Mouse (Mus musculus) lung, postnatal 10 days (tissue): Measurements from ENCODE around the gene Nwd2.

ENCODE experiments used
- DNase-seq: peaks from one replicate; pipeline ENCODE4 v3.0.0; 2021

The Nwd2 gene

GRCm38 (mm10) chr5:63828380-63829185 lies 179.7 kb downstream of the Nwd2 start:
- DNase-seq, result no peak

DNA sequence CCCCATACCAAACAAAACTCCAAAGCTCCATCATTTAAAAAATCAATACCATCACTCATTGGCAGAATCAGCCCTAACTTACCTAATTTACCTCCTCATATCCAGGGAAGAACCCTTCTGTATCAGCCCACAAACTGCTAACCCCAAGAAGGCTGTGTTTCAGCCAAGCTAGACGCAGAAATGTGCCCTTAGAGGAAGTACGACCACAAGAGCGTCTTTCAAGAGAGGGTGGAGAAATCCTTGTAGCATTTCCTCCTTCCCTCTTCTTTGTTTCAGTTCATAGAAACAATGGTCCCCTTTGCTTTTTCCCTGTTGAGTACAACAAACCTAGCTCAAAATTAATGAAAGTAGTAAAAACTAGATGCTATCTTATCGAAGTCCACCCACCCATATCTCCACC lies 182.2 kb downstream of the Nwd2 start:
- no peak for DNase-seq

DNA sequence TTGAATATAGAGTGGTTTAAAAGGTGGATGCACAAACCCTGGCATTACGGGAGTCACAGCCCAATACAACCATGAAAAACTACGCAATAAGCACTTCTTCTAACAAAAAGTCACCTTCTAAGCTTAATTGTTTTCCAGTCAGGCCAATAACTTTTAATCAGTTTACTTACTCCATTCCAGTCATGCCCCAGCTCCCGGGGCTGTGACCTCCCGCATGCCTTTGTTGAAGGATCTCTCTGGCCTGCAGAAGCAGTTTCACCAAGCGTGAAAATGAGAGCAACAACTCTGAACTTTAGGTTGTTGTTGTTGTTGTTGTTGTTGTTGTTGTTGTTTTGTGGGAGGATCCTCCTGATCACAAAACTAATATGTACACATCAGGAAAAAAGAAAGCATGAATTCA lies 185.1 kb downstream of the Nwd2 start:
- no peak for DNase-seq

DNA sequence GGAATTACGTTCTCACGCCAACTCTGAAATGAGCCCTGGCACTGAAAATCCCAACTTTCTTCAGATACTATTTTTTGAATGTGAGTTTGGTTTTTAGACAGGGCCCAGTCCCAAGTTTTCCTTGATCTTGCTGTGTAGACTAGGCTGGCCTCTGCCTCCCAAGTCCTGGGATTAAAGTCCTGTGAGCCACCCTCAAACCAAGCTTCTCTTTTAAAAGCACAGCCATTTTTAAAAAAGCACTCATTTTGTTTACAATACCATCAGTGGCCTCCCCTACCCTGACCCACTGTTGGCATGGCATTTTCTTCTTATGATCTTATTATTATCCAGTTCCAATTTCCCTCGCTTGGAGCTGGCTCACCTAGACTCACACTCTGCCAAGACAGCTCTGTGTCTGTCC lies 185.5 kb downstream of the Nwd2 start:
- no peak for DNase-seq

DNA sequence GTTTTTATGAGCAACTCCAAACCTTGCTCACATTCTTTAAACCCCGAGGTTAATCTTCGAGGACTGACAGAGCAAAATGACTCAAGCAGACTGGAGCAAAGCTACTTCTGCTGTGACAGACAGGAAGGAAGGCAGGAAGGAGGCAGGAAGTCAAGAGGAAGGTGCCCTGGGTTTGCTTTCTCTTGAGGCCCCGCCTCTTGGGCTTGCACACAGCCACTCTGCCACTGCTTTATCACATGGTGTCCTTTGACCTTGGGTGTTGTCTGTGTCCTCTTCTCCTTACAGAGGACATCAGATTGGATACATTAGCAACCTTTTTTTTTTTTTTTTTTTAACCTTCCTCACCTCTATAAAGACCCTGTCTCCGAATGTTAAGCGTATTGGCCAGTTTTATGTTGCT lies 188.2 kb downstream of the Nwd2 start:
- DNase-seq, result no peak

GRCm38 (mm10) chr5:63837851-63838250 lies 188.9 kb downstream of the Nwd2 start:
- no peak for DNase-seq

DNA sequence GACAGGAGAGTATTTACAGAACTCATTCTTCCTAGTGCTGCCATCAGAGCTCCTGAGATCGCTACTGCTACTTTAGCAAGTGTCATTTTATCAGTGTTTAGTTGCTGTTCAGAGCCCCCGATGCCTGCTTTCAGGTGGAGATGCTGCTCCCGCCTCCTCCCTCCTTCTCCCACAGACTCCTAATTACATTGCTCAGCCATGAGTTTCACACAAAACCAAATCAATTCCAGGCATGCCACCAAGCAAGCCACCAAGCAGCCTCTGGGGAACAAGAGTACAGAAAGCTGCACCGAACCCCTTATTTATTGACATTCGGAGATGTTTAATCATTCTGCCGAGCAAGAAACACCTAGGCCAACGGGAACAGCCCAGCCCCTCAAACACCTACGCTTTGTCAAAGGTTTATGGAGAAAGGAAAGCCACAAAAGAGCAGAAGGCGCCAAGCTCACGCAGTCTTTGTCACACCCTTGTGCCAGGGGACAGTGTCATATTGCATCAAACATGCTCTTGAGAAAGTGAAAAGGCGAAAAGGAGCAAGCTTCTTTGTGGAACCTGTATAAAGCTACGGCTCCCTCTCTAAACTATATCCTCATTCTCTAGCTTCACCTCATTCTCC lies 191.0 kb downstream of the Nwd2 start:
- DNase-seq, result no peak

DNA sequence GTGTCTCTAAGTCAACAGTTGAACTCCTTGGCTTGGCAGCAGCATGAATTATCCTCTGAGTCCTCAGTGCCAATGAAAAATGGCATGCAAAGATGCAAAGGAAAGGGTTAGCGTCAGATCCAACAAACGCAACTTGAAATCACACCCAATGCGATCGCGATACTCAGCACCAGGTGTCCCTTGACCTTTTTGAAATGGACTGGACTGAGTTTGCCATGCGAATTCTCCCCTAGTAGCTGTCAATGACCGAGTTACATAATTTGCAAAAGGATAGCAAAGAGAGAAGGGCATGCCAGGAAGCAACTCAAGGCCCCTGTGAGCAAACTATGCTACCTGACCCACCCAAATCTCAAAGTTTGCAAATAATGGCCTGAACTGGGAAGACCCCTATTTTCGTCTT lies 198.2 kb downstream of the Nwd2 start:
- DNase-seq, result no peak

DNA sequence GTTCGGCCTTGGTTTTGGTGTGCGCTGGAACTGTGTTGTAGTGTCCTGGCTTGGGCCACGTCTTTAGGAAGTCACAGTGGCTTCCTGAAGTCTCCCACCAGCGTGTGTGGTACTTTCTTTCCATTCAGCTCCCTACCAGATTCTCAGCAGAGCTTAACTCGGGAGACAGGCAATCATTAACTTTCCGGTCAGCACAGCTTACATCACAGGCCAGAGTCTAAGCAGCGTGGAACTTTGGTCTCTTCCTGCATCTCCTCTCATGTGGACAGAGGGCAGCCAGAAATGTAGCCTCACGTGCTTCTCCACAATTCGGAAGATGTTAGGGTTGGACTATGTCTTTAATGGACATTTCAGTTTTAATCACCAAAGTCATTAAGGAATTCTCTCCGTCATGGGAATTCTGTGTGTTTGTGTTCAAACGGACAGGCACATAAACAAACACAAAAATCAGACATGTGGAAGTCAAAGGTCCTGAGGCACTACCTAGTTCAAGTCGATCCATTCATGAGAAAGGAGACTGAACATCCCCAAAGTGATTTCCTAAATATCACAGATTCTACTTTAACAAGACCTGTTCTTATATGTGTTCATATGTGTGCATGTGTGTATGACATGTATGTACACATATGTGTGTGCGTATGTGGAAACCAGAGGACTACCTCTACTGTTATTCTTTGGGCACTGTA lies 198.8 kb downstream of the Nwd2 start:
- no peak for DNase-seq

DNA sequence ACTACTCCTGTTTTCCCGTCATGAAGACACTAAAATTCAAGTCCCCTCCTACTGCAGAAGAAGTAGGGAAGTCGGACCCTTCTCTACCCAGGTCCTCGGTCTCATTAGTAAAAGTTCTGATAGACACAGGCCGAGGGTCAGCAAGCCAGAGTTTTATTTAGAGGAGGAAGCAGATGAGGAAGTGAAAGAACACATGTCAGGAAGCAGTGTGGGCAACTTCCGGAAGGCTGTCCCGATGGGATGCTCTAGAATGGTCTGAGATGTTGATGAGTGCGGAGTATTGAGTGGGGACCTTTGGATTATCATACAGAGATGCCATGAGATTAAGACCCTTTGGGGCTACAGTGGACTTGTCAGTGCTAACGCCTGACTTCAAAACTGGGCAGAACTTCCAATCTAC lies 210.0 kb downstream of the Nwd2 start:
- no peak for DNase-seq
